Mouse (Mus musculus) regulatory T cell (primary cell): ENCODE results near the gene Gabra3.

Source experiments
- in situ Hi-C: fragments of 300-600 bp; cut with MboI, MseI; formaldehyde crosslinking; loops from one replicate; pipeline ENCODE4 v1.15.1; 2025; ENCODE audit warnings: high pct_unique_total_duplicates

Gabra3 gene

GRCm38 (mm10) chrX:72656230-72656898, at the start of gene Gabra3:
TSS of gene Gabra3 (minus strand) at chrX:72656848.
- in situ Hi-C loops = loop anchor here (10.0 kb wide), 1 partner anchor 62 kb away; no protein-coding TSS in a partner anchor

- in situ Hi-C loops = loop anchor here (10.0 kb wide), 1 partner anchor 61 kb away; no protein-coding TSS in a partner anchor
These were observed 859 bp downstream of the Gabra3 start for GRCm38 (mm10) chrX:72655789-72656188.

- in situ Hi-C loops = loop anchor here (10.0 kb wide), 1 partner anchor 61 kb away; no protein-coding TSS in a partner anchor
These were observed 1.3 kb downstream of the Gabra3 start for GRCm38 (mm10) chrX:72655381-72655780.

GRCm38 (mm10) chrX:72650688-72651087, 6.0 kb downstream of the Gabra3 start:
- in situ Hi-C loops = loop anchor here (10.0 kb wide), 1 partner anchor 56 kb away; no protein-coding TSS in a partner anchor

- in situ Hi-C loops = no loop called here
These were observed 12.0 kb downstream of the Gabra3 start for GRCm38 (mm10) chrX:72644691-72645090.

GRCm38 (mm10) chrX:72497284-72497683, 159.4 kb downstream of the Gabra3 start:
- in situ Hi-C loops = no loop called here

GRCm38 (mm10) chrX:72489806-72490205, 166.8 kb downstream of the Gabra3 start:
- in situ Hi-C loops = no loop called here

- in situ Hi-C loops = no loop called here
These were observed 269.9 kb downstream of the Gabra3 start, which contains the start of gene Magea10 for GRCm38 (mm10) chrX:72386758-72387157. TSS of gene Magea10 (minus strand) at chrX:72386858.
